Mouse (Mus musculus) cerebellum, adult 2 months (tissue): ENCODE measurements around the gene Ube2cbp. TPM values are rescaled to one million over a fixed set of nuclear protein-coding genes. Genes with fewer than 3 reads are reported as not detected.

Experiments used
- DNase-seq, 2 experiments: peaks; one replicate each; pipeline ENCODE4 v3.0.0; 2021
- H3K27ac ChIP-seq: fragments of 200-500 bp; 2 replicates; pipeline ENCODE4 v1.5.1; 2012; ENCODE audit warnings: low read length, control low read depth, inconsistent platforms; ENCODE audit not compliant: insufficient read depth
- H3K27me3 ChIP-seq: fragments of 200-500 bp; 2 replicates; pipeline ENCODE4 v1.6.1; 2012; ENCODE audit warnings: inconsistent platforms, mild to moderate bottlenecking, low read length, moderate library complexity; ENCODE audit not compliant: control insufficient read depth, insufficient read depth
- H3K4me1 ChIP-seq: fragments of 200-500 bp; 2 replicates; pipeline ENCODE4 v1.6.1; 2011; ENCODE audit warnings: low read length; ENCODE audit not compliant: control insufficient read depth, insufficient read depth
- H3K4me3 ChIP-seq: fragments of 200-500 bp; replicated peaks from 2 replicates; pipeline ENCODE3; 2011; ENCODE audit warnings: mild to moderate bottlenecking, low read depth, low read length, control low read depth; ENCODE audit not compliant: insufficient read depth
- CTCF ChIP-seq: fragments of 200-500 bp; IDR thresholded peaks from 2 replicates; pipeline ENCODE4 v1.5.1; 2011; ENCODE audit warnings: low read depth, mild to moderate bottlenecking, control low read depth, low read length, moderate library complexity, borderline replicate concordance; ENCODE audit not compliant: insufficient read depth
- POLR2A ChIP-seq: fragments of 200-500 bp; IDR thresholded peaks from 2 replicates; pipeline ENCODE4 v1.6.1; 2011; ENCODE audit warnings: low read length, control low read depth, borderline replicate concordance; ENCODE audit not compliant: insufficient read depth
- WGBS: fragments of 180-500 bp; shearing (Covaris S2); methylation state at CpG from one replicate; pipeline ENCODE4 v1.1.7; 2018; 5-methylcytosine and 5-hydroxymethylcytosine counted together
- polyA plus RNA-seq: library from polyadenylated mRNA; depleted of rRNA; stranded (reverse); fragments of >200 nt; gene quantifications from 2 replicates; pipeline ENCODE4 v1.2.3, GENCODE M21; 2012

The Ube2cbp gene
- polyA plus RNA-seq, 1 experiment = 3.7 TPM

DNA sequence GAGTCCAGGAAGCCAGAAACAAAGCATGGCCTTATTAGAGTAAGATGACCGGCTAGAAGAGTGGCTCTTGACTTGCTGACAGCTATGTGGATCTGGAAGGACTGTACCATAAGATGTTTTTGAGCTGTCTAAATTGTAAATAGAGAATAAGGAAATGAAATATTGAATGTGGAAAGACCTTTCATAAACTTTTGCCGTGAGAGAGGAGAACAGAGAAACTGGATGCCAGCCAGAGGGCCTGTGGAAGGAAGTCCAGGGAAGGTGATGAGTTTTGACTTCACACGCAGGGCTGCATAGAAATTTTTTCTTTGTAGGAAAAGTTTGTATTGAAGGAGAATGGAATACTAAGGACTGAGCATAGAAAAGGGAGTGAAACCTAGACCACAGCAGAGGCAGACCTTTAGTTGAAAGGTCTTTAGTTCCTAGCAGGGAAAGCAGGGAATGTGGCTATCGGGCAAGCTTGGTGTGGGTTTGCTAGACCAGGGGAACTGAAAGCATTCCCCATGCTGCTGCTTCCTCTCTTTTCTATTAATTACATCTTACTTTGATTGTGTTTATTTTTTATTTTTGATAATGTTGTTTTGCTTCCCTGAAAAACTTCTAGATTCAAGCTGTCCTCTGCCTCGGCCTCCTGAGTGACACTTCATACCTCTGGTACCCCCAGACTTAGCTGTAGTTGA is 13.8 kb upstream of the Ube2cbp start:
- 0 out of 2 replicates have a peak, but pooled peaks cover 3% of the 10 kb centered on the region for H3K4me1 ChIP-seq
- 67% methylated on average over 5 of the region's 5 CpGs for WGBS
- H3K27me3 ChIP-seq = no peaks in the 10 kb centered on the region
- no peak overlapping the region for H3K27ac ChIP-seq
- no peak overlapping the region for H3K4me3 ChIP-seq
- no peak for DNase-seq
- no peak for TF ChIP-seq POLR2A
- TF ChIP-seq CTCF = no peak

DNA sequence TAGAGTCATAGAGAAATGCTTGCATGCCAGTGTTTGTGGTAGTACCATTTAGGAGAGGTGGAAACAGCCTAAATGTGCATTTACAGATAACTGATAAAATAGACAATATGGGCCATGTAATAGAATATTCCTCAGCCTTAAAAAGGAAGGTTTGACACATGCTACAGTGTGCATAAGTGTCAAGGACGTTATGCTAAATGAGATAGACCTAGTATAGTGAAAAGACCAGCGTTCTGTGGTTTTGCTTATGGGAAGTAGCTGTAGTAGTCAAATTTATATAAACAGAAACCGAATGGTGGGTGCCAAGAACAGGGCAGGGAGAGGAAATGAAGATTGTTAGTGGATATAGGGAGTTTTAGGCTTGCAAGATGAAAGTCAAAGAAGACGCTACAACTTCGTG is 12.0 kb upstream of the Ube2cbp start:
- H3K27me3 ChIP-seq = no peaks in the 10 kb centered on the region
- no peak for TF ChIP-seq POLR2A
- no peak for TF ChIP-seq CTCF
- H3K4me3 ChIP-seq = no peak overlapping the region
- no peak overlapping the region for H3K27ac ChIP-seq
- 86% methylated on average over 5 of the region's 5 CpGs for WGBS
- no peak for DNase-seq
- 0 out of 2 replicates have a peak, but pooled peaks cover 3% of the 10 kb centered on the region for H3K4me1 ChIP-seq

DNA sequence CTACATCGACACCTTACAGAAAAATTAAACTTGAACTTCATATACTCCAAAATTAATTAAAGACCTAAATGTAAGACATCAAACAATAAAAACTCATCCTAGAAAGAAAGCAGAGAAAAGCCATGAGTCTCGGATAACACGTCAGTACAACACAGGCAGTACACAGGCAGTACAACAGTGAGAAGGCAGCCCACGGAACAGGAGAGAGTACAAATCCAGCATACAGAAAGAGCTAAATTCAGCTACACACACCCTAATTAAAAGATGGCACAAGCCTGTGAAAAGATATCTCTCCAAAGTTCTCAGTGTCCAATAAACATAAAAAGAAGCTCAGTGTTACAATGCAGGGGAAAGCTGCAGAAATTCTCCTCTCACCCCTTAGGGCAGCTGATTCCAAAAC is 11.2 kb upstream of the Ube2cbp start:
- Histone ChIP-seq H3K4me1 (0 out of 2 replicates have a peak, but pooled peaks cover 3% of the 10 kb centered on the region), H3K27ac (no peak overlapping the region), H3K27me3 (no peaks in the 10 kb centered on the region), H3K4me3 (no peak overlapping the region)
- TF ChIP-seq POLR2A (no peak), CTCF (no peak)
- WGBS = 92% methylated on average over 4 of the region's 4 CpGs
- DNase-seq = no peak

DNA sequence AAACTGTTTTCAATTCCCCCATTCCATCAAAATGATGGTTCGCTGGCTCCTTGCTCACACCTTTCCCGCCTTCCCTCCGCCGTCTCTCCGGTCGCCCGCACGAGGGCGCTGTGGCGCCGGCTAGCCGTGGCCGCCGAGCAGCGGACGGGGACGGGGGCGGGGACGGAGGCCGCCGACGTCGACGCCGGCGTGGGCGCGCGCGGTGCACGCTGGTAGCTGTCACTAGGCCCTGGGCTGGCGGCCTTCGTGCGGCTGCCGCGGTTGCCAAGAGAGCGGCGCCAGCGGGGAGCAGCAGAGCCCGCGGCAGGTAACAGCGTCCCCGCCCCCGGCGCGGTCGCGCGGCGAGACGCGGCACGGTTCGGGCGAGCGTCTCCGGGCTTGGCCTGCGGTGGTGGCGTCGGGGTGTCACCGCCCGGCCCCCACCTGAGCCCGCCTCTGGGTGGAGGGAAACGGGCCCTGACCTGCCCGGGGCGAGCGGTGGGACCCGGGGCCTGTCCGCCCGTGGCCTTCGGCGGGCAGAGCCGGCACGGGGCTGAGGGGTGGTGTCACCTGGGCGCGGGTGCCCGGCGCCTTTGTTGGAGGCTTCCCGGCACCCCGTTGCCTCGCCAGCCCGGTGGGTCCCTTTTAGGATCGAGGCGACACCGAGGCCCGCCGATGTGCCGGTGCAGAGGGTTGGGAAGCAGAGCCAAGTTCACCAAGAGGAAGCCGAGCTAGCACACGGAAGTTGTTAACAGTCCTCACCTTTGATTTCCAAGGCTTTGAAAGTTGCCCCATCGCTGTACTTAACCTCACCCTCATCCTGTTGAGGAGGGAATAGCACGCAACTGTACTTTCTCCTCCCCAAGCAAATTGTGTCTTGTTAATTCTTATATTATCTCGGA is 2.5 kb upstream of the Ube2cbp start, which contains the start of gene Dop1a:
Dop1a (plus strand) TSS at position 165 of the 881 bp plus-strand sequence.
- Histone ChIP-seq H3K4me3 (peak within 1 kb of the TSS; percentile 82), H3K27ac (peak within 1 kb of the TSS; percentile 64), H3K27me3 (no peaks in the 10 kb centered on the region), H3K4me1 (no peaks in the 10 kb centered on the region)
- under 1% methylated on average over 93 of the region's 93 CpGs for WGBS
- peak; percentile 93 for DNase-seq
- TF ChIP-seq CTCF = peak; percentile 71
- peak; percentile 63; the same call in 1 of the 2 replicates for TF ChIP-seq POLR2A

DNA sequence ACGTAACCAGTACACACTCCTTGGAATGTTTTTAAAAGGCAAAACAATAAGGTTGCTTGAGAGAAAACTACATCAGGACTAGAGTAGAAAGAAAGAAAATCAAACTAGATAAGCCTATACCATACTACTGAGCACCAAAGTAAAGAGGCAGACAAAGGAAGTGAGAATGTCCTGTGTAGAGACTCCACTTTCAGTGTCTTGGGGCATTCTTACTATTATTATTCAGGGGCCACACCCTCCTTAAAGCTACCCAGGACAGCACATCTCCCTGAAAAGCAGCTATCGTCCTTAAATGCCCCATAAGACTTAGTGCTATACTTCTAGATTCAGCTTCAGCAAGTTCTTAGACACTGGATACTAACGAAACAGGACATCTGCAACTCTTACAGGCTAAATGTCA is 11.1 kb downstream of the Ube2cbp start:
- Histone ChIP-seq H3K4me3 (no peak overlapping the region), H3K4me1 (no peaks in the 10 kb centered on the region), H3K27me3 (no peaks in the 10 kb centered on the region), H3K27ac (no peak overlapping the region)
- 92% methylated on average over 3 of the region's 3 CpGs for WGBS
- no peak for DNase-seq
- TF ChIP-seq POLR2A = no peak

DNA sequence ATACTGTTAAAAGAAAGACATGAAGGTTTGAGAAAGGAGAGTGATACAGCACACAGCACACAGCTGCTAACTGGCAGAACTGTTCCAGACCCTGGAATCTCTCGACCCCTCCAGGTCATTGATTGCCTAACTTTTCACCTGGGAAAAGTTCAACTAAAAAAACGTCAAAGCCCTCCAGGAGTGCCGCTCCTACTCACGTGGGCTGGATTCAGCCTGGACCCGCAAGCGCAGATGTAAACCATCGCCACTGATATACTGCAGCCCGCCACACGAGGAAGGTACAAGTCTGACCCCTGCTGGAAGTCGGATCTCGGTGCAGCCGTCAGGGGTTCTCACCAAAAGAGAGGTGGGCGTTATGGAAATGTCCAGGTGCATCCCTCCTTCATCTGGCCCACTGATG is 13.1 kb downstream of the Ube2cbp start:
- H3K27me3 ChIP-seq = no peaks in the 10 kb centered on the region
- peak; percentile 91 for TF ChIP-seq CTCF
- no peak for TF ChIP-seq POLR2A
- under 1% methylated on average over 13 of the region's 13 CpGs for WGBS
- peak overlapping the region; percentile 3 for H3K4me3 ChIP-seq
- H3K4me1 ChIP-seq = peaks cover 9% of the 10 kb centered on the region
- peak; percentile 55 to 65 for DNase-seq
- no peak overlapping the region for H3K27ac ChIP-seq

DNA sequence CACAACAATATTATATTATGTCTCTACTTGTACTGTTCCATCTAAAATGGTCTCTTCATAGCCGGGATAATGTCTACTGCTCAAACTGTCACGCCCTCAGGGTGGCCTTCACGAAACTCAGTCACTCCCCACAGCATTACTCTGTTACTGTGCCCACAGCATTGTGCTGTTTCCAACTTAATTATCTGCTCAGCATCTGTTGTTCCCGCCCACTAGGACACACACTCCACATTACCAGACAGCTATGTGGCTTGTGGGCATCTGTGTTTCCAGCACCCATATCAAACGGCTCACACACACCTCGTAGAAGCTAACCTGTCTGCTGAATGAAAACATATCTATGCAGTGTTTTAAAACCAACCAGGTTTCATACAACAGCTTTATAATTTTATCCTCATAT is 13.7 kb downstream of the Ube2cbp start:
- TF ChIP-seq CTCF (no peak), POLR2A (no peak)
- H3K27me3 ChIP-seq = no peaks in the 10 kb centered on the region; the same call in 1 of the 2 replicates
- 41% methylated on average over 6 of the region's 6 CpGs for WGBS
- no peak overlapping the region for H3K4me3 ChIP-seq
- DNase-seq = no peak
- no peak overlapping the region for H3K27ac ChIP-seq
- H3K4me1 ChIP-seq = peaks cover 9% of the 10 kb centered on the region
